Mouse (Mus musculus): ENCODE data around the gene 4632433K11Rik.

4632433K11Rik gene

DNA sequence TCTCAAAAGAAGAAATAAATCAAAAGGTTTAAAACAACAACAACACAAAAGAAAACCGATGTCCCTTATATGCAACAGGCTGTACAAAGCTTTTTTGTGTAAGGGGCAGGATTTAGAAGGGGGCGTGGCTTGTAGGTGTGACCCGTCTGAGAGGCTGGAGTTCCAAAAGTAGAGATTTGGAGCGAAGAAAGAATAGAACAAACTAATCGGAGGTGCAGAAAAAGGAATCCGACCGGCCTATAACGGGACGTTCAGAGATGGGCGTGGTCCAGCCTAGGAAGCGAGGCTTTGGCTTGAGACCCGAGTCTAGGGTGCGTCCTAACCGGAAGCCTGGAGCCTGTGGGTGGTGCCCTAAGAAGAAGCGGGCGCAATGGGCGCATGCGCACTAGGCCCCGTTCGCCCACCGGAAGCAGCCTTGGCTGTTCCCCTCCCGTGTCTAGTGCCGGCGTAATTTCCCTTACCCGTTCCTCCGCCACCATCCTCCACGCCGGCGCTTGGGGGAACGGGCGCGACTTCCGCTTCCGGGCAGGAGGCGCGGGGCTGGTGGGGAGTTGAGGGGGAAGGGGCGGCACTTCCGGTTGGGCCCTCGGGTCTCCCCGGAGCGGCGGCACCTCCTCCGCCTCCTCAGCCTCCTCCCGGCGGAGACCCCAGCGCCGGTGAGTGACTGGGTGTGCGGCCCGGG, 13.8 kb upstream of the 4632433K11Rik start, which contains the start of the genes Zfp865 and Ccdc106:
Zfp865 (plus strand) TSS at position 377 of the 682 bp plus-strand sequence.
Ccdc106 (plus strand) TSS at position 554 of the 682 bp plus-strand sequence.
- peak; percentile 98 for DNase-seq

DNA sequence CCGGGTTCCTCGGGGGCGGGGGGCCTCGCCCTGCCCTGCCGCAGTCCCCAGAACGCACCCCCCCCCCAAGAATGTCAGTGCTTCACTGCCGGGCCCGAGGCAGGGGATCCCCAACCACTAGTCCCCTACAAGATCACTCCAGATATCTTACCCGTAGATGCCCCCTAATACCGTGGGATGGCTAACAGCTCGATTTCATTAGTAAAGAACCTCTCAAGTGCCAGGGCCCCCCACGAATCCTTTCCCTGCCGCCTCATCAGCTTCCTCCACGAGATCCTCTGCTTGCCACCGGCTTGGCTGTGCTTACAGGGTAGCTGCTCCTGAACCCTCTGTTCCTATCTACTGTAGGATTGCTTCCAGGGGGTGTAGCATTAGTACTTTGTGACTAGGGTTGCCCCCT, 13.2 kb upstream of the 4632433K11Rik start:
- DNase-seq, result no peak

DNA sequence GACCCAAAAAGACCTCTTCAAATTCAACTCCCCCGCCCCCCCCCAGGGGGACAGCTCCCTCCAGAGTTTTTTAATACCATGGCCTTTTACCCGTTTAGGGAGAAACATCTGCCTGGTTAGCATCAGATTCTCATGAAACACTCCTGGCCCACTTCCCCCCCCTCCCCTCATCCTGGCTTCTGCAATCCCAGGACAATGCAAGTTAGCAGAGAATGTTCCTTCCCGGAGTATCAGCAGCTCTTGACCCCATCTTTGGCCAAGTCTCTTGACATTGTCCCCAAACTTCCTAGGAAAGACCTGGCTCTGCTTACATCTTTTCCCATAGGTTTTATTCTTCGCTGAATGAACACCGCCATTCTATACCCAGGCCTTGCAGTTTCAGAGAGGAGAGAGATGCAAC, 12.7 kb upstream of the 4632433K11Rik start:
- no peak for DNase-seq

DNA sequence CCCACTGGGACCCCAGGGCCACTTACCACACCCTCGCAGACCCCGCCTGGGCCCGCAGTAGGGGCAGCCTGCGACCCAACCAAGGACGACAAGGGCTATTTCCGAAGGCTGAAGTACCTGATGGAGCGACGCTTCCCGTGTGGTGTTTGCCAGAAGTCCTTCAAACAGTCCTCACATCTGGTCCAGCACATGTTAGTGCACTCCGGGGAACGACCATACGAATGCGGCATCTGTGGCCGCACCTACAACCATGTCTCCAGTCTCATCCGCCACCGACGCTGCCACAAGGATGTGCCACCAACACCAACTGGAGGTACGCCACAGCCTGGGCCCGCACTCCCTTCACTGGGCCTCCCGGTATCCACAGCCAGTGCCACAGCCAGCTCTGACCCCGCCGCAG, 4.4 kb upstream of the 4632433K11Rik start:
- no peak for DNase-seq

DNA sequence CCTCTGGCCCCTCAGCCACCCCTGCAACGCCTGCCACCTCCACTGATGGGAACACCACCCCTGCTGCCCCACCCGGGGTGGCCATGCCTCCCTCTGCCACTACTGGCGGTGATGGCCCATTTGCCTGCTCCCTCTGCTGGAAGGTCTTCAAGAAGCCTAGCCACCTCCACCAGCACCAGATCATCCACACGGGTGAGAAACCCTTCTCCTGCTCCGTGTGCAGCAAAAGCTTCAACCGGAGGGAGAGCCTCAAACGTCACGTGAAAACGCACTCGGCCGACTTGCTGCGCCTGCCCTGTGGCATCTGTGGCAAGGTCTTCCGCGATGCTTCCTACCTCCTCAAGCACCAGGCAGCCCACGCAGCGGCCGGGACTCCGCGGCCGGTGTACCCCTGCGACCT, 4.0 kb upstream of the 4632433K11Rik start:
- no peak for DNase-seq

DNA sequence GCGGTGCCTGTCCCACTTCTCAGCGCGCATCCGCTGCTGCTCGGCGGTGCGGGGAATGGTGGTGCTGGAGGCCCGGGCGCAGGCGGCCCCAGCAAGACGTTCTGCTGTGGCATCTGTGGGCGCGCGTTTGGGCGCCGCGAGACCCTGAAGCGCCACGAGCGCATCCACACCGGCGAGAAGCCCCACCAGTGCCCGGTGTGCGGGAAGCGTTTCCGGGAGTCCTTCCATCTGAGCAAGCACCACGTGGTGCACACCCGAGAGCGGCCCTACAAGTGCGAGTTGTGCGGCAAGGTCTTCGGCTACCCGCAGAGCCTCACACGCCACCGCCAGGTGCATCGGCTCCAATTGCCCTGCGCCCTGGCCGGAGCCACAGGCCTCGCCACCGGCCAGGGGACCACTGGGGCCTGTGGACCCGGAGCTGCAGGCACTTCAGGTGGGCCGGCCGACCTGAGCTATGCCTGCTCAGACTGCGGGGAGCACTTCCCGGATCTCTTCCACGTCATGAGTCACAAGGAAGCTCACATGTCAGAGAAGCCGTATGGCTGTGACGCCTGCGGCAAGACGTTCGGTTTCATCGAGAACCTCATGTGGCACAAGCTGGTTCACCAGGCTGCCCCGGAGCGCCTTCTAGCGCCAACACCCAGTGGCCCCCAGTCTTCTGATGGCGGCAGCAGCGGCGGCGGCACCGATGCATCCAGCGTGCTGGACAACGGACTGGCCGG, 3.2 kb upstream of the 4632433K11Rik start:
- DNase-seq, result no peak

DNA sequence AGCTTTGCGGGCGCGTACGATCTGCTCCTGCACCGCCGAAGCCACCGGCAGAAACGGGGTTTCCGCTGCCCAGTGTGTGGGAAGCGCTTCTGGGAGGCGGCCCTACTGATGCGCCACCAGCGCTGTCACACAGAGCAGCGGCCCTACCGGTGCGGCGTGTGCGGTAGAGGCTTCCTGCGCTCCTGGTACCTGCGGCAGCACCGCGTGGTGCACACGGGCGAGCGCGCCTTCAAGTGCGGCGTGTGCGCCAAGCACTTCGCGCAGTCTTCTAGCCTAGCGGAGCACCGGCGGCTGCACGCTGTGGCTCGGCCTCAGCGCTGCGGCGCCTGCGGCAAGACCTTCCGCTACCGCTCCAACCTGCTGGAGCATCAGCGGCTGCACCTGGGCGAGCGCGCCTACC, 2.4 kb upstream of the 4632433K11Rik start:
- DNase-seq, result no peak

DNA sequence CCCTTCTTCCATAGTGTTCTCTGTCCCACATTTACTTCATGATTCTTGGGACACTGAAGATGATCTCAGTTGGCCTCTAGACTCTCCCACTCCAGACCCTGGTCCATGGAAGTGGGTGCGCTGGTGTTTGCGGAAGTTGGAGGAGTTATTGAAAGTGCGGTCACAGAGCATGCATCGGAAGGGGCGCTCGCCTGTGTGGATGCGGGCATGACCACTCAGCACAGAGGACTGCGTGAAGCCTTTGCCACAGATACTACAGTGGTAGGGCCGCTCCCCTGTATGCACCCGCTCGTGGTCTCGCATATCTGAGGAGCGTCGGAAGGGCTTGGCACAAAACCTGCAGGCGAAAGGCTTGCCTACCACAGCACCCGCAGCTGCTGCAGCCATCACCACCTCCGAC, 1.7 kb downstream of the 4632433K11Rik start:
- DNase-seq, result no peak

DNA sequence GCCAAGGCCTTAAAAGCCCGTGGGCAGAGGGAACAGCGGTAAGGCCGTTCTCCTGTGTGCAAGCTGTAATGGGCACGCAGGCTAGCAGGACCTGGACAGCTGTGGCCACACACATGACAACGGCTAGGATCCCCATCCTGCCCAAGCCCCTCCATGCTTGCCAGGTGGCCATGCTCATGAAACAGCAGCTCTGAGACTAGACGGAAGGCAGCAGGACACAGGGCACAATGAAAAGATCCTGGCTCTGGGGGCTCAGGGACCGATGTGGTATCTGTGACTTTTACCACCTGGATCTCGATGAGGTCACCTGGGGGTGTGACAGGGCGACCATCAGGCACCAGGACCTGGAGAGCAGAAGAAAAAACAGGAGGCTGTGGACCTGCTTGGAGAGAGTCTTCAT, 2.2 kb downstream of the 4632433K11Rik start:
- DNase-seq, result no peak

DNA sequence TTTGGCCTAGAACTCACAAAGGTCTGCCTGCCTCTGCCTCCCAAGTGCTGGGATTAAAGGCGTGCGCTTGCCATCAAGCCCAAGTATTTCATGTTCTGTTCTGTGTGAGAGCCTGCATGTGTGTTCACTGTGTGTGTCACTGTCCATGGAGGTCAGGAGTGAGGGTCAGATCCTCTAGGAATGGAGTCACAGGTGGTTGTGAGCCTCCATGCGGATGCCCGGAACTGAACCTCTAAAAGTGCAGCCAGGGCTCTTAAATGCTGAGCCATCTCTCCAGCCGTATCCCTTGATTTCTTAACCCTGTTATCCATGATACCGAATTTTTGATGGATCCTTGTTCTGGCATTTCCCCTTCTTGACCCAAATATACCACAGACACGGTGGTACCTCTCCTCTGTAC, 3.1 kb downstream of the 4632433K11Rik start:
- DNase-seq, result no peak

DNA sequence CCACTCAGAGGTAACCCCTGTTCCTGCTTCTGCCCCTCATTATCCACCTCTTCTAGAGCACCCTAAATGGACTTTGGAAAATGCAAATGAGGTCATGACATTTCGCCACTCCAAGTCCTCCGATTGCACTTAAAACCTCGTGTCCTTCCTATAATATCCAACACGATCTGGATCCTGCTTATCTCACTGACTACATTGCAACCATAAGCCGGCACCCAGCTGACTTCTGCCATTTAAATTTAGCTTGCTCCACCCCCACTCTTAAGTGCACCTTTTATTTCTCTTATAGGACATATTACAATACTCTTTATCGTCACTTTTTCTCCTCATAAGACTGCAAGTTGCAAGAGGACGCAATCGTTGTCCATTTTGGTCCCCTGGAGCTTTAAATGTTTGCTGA, 3.5 kb downstream of the 4632433K11Rik start:
- no peak for DNase-seq

DNA sequence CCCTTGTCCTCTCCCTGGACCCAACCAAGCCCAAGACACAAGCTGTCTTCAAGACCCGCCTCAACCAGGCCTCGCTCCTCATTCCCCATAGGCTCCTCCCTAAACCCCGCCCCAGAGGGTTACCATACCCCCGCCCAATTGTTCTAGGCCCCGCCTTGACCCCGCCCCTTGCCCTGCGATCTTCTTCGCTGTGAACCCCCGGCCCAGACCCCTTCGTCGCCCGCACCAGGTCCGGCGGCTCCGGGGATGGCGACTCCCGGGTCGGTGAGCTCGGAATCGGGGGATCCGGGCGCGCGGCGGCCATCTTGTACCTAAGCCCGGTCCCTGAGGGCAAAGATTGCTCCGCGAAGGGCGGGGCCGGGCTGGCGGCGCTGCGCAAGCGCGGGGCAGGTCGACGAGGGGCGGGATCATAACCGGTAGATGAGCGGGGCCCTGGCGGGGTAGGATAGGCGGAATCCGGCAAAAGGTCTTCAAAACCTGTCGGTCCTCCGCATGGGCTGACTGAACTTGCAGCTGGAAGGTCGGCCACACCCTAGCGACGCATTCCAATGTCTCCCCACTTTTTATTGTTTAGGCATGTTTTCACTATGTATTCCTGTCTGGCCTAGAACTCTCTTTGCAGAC, 4.3 kb downstream of the 4632433K11Rik start, which contains the start of gene Zfp784:
Zfp784 (minus strand) TSS at position 338 of the 624 bp plus-strand sequence.
- DNase-seq, result peak; percentile 96 to 97

DNA sequence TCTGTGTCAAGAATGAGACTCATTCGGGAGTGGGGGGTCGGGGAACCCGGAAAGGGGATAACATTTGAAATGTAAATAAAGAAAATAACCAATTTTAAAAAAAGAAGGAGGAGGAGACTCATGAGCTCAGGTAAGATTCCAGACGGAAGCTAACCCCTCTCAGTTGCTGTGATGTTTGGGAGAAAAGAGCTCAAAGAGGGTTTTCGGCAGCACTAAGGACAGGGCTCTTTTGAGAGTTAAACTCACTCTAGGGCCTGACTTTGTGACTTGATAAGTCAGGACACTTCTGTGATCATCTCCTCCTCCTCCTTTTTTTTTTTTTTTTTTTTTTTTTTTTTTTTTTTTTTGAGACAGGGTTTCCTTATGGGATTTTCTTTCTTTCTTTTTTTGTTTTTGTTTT, 5.0 kb downstream of the 4632433K11Rik start:
- no peak for DNase-seq

DNA sequence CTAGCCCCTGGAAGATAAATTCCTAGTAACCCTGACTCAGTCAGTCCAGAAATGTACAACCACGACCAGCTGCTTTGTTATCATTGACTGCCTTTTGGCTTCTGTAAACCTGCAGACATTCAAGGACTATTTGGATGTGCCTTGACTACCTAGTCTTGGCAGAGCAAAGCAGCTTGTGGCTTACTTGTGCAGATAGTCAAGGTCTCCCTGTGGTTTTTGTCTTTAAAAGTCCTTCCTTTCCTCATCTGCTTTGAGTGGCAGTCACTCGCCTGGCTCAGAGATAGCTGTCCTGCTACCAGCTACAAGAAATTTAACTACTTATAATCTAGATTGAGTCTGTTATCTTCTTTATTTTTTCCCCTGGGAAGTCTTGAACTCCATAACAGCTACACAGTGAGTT, 11.1 kb downstream of the 4632433K11Rik start:
- DNase-seq, result no peak

DNA sequence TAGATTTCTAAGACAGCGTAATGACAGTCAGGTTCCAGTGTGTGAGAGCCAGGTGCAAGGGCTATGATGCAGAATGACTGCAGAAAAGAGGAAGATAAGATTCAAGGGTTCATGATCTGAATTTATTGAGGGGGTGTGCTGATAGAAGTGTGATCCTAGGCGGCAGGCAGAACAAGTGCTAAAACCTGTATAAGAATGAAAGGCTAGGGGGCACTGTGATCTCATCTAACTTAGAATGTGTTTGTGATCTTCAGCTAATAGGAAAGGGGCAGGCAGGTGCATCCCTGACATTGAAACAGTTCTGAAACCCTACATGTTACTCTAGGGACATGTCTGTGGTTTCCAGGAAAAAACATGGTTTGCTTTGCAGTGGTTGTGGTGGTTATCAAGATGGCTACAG, 12.2 kb downstream of the 4632433K11Rik start:
- peak; percentile 26 to 32 for DNase-seq

DNA sequence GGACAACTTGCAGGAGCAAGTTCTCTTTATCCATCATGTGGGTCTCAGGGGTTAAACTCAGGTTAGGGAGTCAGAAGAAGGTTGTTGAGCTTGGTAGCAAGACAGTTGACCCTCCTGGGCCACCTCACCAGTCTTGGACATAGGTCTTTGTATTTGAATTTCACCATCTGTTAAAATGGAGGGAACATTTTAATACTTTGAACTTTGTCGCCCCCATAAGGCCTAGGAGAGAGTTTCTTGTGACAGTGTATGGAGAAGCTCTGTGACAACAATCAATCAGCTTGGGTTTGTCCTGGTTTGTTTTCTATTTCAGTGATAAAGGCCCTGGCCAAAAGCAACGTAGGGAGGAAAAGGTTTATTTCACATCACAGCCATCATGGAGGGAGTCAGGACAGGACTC, 13.4 kb downstream of the 4632433K11Rik start:
- peak; percentile 61 to 63 for DNase-seq

DNA sequence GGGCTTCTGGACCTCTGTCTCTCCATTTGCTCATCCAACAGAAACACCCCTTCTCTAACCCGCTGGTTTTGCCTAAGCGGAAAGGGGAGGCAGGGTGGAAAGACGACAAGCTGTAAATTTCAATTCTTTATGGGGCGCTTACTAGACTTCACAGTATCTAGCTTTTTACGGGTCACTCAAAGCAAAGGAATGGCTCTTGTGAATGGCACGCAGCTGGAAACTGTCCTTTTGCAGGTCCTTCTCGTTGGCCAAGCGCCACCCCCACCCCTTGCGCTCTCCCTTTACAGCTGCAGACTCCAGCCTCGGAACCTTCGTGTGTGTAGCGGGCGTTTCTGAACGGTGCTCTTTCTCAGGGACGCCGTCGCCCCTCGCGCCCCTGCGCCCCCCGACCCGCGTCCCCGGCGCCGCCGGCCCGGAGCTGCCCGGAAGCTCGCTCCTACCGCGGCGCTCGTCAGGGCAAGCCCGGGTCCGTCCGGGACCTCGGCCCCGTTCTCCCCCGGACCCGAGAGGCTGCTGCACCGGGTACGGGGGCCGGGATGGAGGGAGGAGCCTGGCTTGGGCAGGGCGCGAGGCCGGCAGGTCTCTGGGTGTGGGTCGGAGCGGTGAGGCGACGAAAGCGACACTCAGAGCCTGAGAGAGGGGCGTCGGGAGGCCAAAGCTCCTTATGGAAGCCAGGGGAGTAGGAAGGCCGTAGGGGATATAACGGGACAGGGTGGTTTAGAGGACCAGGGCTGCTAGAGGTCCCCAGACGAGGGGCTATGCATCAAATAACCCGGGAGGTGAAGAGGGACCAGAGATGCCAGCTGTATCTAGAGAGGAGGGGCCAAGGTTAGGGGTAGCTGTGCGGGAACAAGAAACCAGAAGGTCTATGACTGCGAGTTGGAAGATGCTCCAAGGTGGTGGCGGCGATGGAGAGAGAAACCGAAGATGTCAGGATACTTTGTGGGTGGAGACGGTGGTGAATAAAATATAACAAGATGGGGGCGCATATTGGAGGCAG, 17.6 kb downstream of the 4632433K11Rik start, which contains the start of gene Zfp580:
Zfp580 (plus strand) TSS at position 346 of the 1,000 bp plus-strand sequence.
- peak; percentile 73 to 79 for DNase-seq

DNA sequence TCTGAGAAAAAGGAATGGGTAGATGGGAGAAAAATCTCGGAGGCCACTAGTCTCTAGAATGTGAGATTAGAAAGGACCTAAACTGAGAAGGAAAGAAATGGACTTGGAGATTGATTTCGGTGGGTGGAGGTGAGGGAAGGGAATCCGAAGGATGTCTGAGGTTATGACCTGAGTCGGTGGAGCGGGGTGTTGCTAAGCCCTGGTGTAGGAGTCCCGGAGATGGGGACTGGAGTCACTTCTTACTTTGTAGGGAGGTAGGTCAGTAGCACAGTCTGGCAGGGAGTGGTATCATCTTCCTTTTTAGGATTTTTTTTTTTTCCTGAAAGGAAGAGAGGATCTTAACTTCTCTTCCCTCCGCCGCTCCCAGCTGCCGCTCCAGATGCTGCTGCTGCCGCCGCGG, 18.5 kb downstream of the 4632433K11Rik start:
- DNase-seq, result peak; percentile 25 to 30

DNA sequence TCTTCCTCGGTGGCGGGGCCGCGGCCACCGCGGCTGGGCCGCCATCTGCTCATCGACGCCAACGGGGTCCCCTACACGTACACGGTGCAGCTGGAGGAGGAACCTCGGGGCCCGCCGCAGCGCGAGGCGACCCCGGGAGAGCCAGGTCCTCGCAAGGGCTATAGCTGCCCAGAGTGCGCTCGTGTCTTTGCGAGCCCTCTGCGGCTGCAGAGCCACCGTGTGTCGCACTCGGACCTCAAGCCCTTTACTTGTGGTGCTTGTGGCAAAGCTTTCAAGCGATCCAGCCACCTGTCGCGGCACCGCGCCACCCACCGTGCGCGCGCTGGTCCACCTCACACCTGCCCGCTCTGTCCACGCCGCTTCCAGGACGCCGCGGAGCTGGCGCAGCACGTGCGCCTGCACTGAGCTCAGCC, 19.0 kb downstream of the 4632433K11Rik start:
- DNase-seq, result peak in 1 of 2 experiments; percentile 18

DNA sequence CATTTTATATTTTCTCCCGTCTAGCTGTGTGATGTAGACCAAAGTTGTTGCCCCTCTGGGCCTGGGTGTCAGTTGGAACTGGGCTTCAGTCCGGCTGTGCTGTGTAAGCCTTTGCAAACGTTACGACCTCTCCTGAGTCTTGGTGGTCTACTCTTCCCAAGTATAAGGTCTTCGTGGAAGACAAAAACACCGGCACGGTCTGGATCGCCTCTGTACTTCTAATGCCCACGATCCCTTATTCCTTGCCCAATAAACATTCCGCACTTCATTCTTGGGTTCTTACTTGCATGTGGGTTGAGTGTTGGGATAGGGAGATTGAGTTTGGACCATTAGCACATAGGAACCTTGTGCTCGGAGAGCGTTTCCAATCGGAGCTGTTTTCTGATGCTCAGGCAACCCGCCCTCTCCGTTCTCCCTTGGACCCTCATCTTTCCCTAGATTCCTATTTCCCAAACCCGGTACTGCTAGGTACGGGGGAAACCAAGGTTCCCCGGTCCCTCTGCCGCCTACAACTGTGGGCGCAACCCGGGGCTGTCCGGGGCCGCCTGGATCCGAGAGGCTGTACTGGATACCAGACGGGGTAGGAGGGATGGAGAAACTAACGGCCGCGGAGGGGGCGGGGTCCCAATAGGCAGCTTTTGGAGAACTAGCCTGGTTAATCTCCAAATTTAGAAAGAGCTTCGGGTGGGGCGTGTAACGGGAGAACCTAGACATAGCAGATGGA, 19.7 kb downstream of the 4632433K11Rik start:
- no peak for DNase-seq

DNA sequence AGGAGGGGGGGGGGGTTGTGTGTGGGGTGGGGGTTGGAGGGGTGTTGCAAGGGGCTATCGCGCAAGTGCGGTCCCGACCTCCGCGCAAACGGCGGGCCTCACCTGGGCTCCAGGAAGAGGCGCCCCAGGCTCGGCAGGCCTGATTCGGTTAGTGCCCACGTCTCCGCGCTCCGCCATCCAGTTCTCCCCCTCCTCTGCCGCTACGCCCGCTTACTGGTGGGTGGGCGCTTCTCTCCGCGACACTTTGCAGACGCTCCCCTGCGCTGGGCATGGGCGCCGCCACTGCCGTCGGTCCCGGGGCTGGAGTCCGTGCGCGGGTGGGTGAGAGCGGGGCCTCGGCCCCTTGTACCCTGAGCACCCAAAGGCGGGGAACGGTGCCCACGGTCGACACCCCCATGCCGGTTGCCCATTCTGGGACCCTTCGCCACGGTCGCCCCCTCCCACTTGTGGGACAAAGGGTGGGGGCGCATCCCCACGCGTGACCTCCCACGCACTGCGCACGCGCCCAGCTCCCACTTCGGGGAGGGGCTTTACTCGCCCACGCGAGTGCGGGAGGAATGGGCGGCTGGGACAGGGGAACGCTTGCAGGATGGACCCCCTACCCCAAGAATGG, 22.8 kb downstream of the 4632433K11Rik start:
- no peak for DNase-seq

Measured in B cell, adult 2 months (primary cell).